Mouse (Mus musculus): ENCODE measurements around the gene Ablim1.

DNA sequence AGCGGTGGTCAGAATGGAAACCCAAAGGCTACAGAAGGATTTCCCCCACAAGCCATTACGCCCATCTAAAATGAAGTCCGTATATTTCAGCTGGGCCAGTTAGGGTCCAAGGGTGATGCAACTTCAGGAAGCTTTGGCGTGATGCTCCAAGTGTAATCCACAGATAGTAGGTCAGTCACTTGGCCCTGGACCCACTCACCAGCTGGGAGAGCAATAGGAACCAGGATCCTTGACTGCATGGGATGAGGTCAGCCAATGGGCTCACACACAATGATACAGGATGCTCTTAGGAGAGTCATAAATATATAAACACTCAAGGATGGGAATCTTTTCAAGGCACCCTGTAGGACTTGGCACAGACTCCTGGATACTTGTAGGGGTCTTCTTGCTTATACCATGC lies 309.7 kb downstream of the Ablim1 start:
- no peak for TF ChIP-seq GATA1 (IDR thresholded peaks at IDR 0.05; ENCODE audit: low read length)
- TF ChIP-seq TAL1 (IDR thresholded peaks at IDR 0.05; ENCODE audit: low read length), result no peak
